Mouse (Mus musculus): ENCODE data around the gene Ptov1. TPM values are rescaled to one million over a fixed set of nuclear protein-coding genes. Genes with fewer than 3 reads are reported as not detected.

The Ptov1 gene
- total RNA-seq, 2 experiments from 2014 or later, result 8.1 to 12.1 TPM

DNA sequence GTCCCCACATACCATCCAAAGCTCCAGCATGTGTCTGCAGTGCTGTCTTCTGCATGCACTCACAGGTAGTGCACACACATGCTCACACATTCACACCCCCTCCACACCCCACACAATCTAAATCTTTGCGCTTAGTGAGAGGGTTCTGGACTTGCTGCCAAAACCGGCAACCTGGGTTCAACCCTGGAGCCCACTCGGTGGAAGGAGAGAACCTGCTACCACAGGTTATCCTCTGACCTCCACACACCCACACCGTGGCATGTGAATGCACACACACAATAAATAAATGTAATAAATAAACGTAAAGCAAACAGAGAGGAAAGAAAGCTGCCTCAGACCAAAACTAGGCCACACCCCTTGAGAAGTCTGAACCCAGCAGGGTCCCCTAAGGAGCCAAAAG lies 21.8 kb downstream of the Ptov1 start:
- no peak for ATAC-seq (replicated peaks; ENCODE audit: low FRiP score, poor library complexity, severe bottlenecking)

DNA sequence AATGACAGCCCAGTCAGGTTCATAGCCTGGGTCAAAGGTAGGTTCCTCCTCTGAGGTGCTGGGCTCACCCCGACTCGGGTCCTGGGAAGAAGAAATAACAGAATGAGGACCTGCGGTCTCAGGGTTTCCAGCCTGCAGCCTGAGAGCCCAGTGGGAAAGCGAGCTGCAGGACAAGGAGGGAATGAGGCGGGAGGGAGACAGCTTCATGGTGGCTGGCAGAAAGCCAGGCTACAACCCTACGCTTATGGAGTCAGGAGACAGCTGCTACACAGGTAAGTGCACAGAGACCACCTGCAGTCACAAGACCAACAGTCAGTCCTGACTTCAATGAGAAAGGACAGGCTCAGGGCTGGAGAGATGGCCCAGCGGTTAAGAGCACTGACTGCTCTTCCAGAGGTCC lies 22.8 kb downstream of the Ptov1 start:
- no peak for ATAC-seq (replicated peaks; ENCODE audit: low FRiP score, poor library complexity, severe bottlenecking)

DNA sequence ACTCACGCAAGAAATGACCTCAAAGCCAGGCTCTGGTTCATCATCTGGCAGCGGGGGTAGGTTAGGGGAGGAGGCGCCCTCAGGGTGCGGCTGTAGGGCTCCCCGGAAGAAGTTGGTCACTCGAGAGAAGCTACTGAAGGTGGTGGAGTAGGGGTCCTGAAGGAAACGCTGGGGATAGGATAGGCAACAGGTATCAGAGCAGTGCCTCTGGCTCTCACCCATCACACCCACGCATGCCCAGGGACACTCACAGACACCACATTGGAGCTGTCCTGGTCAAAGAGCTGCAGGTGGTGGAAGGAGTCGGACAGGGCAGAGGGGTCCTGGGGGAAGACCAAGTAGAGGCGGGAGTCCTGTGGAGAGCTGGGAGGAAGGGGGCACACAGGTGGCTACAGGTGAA lies 24.6 kb downstream of the Ptov1 start:
- no peak for ATAC-seq (replicated peaks; ENCODE audit: low FRiP score, poor library complexity, severe bottlenecking)

DNA sequence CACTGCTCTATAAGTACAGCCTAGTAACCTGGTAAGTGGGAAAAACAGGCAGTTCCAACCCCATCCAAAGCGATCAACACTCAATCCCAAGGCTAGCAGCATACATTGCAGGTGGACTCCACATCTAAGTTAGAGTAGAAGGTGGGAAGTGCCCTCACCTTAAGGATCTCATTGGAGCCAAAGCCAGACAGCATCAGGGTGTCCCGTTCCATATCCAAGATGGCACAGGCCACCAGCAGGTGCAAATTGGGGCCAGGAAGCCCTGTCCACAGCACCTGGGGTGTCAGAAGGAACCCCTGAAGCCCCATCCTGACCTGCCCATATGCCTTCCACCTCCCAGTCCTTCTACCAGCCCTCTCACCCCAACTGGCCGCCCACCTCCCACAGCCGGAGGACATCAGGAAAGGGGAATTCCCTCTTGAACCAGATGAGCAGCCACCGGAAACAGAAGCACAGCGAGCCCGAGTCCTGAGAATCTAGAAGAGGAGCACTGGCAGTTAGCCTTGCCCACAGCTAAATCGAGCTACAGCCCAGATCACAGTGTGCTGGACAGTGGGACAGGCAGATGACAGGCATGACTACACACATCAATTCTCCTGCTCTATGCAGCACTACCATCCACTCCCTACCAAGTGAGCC lies 27.6 kb downstream of the Ptov1 start:
- no peak for ATAC-seq (replicated peaks; ENCODE audit: low FRiP score, poor library complexity, severe bottlenecking)

DNA sequence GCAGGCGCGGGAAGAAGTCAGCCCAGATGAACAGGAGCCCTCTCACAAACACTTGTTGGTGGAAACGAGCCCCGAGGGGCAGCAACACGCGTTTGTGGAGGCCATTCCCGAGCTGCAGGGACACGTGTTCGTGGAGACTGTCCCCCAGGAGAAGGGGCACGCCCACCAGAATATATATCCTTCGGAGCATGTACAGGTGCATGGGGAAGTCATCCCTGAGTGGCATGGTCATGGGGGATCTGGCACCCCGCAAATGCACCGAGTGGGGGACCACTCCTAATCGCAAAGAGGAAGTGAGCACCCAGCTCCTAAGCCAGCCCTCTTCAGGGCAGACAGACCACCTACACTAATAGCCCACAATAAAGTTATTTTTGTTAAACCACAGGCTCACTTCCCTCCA lies 29.2 kb downstream of the Ptov1 start:
- no peak for ATAC-seq (replicated peaks; ENCODE audit: low FRiP score, poor library complexity, severe bottlenecking)

DNA sequence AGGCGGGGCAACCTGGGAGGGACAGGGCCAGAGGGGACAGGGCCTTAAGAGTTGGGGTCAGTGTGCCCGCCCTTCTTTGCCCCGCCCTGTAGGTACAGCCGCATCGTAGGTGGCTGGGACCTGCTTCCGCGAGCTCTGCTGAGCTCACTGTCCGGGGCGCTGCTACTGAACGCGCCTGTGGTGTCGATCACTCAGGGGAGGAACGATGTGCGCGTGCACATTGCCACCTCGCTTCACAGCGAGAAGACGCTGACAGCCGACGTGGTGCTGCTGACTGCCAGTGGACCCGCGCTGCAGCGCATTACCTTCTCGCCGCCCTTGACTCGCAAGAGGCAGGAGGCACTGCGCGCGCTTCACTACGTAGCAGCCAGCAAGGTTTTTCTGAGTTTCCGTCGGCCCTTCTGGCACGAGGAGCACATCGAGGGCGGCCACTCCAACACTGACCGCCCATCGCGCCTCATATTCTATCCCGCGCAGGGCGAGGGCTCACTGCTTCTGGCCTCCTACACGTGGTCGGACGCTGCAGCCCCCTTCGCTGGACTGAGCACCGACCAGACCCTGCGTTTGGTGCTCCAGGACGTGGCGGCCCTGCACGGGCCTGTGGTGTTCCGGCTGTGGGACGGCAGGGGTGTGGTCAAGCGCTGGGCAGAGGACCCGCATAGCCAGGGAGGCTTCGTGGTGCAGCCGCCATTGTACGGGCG lies 29.9 kb downstream of the Ptov1 start:
- ATAC-seq (replicated peaks; ENCODE audit: low FRiP score, poor library complexity, severe bottlenecking), result no peak

DNA sequence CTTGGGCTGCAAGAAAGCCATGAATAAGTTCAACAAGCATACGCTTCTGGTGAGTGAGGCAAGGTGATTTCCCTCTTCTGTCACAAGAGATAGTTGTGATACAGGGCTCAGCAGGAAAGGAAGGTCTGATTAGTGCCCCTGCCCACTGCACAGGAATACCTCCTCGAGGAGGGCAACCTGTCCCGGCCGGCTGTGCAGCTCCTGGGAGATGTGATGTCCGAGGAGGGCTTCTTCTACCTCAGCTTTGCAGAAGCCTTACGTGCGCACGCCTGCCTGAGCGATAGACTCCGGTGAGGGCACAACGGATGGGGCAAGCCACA lies 30.5 kb downstream of the Ptov1 start:
- no peak for ATAC-seq (replicated peaks; ENCODE audit: low FRiP score, poor library complexity, severe bottlenecking)

DNA sequence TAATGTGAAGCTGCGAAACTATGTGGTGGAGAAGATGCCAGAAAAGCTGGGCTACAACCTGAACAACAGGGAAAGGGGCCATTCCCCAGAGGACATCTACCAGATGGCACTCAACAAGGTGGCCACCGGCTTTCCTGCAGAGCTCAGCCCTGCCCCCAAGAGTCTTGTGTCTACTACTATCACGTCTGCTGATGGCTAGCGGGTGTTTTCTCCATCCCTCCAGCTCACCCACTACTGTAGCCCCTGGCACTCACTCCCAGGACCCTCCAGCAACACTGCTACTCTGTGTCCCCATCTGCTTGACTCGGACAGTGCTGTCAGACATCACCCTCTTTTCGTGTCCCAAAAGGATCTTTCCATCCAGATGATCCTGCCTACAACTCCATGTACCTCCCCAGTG lies 31.5 kb downstream of the Ptov1 start:
- no peak for ATAC-seq (replicated peaks; ENCODE audit: low FRiP score, poor library complexity, severe bottlenecking)

DNA sequence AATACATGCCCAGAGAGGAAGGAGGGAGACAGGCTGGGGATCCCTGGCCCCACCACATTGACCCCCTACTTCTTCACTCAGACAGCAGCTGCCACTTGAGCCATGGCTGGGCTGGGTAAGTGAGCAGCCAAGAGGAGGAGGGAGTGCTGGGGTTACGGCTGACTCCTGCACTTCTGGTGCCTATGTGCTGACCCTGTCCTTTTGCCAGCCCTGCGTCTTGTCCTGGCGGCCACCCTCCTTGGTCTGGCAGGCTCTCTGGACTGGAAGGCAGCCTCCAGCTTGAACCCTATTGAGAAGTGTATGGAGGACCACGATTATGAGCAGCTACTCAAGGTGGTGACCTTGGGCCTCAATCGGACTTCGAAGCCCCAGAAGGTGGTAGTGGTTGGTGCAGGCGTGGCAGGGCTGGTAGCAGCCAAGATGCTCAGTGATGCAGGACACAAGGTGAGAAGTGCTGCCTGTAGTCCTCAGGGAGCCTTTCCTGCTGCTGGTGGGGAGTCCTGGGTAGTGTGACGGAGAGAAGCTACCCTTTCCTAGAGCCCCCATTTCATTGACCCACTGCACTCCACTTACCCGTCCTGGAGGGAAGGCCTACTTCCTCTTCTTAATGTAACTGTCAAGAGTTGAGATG lies 33.0 kb downstream of the Ptov1 start:
- ATAC-seq (replicated peaks; ENCODE audit: low FRiP score, poor library complexity, severe bottlenecking), result no peak

DNA sequence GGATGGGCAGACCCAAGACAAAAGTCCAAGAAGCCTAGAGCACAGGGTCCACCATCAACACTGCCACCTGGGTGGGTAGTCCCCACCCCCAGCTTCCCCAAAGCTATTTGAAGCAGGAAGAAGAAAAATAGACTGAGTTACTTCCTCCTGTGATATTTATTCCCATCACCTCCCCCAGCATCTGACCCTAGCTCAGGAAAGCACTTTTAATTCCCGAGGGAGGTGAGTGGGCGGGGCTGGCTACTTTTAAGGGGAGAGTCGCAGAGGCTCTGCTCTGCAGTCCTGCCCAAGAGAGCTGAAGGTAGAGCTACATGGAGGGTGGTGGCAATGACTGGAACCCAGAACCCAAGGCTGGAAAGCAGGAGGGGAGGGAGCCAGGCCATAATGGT lies 33.6 kb downstream of the Ptov1 start:
- no peak for ATAC-seq (replicated peaks; ENCODE audit: low FRiP score, poor library complexity, severe bottlenecking)

DNA sequence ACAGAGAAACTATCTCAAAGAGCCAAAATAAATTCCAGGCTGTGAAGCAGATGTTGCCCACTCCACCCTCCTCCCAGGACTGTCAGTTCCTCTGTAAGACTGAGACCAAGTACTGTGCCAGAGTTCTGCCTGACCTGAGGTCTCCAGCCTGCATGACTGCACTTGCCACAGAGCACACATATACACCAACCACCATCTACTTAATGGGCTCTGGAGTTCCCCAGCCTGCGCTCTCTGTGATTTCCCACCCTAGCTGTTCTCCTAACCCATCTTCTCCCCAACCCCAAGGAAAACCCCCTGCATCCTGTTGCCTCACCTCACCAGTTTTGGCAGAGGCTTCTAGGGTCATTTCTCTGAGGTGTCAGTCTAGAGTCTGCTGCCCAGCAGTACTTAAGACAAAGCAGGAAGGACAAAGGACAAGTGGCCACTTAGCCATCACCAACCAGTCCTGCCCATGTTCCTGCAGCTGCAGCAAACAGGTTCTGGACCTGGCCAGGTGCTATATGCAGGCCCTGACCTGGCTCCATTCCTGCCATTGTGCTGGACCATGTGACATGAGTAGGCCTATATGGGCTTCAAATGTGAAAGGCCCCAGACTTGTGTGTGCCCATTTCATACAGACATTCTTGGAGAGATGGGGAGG lies 34.1 kb downstream of the Ptov1 start:
- no peak for ATAC-seq (replicated peaks; ENCODE audit: low FRiP score, poor library complexity, severe bottlenecking)

DNA sequence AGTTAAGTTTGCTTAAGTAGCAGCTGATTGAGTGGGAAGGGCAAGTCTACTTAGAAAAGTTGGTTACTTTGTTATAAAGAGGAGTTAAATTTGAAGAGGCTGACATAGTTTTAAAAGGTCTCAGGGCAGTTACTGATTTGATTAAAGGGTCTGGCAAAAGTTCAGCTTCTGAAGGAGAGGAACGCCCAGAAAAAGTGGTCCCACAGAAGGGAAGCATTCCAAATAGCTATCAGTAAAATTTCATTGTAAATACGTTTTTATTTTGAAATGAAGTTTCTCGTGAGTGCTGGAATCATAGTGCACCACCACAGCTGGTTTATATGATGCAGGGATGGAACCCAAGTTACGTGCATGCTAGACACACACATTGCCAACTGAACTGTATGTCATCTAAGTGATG lies 36.8 kb downstream of the Ptov1 start:
- no peak for ATAC-seq (replicated peaks; ENCODE audit: low FRiP score, poor library complexity, severe bottlenecking)

DNA sequence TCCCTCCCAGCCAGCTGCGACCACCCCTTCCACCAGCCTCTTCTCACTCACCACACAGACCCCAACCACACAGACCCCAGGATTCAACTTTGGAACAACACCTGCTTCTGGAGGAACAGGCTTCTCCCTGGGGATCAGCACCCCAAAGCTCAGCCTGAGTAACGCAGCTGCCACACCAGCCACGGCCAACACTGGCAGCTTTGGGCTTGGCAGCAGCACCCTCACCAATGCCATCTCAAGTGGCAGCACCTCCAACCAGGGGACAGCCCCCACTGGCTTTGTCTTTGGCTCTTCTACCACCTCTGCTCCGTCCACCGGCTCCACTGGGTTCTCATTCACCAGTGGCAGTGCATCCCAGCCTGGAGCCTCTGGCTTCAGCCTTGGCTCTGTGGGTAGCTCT lies 40.9 kb downstream of the Ptov1 start:
- ATAC-seq (replicated peaks; ENCODE audit: low FRiP score, poor library complexity, severe bottlenecking), result no peak

DNA sequence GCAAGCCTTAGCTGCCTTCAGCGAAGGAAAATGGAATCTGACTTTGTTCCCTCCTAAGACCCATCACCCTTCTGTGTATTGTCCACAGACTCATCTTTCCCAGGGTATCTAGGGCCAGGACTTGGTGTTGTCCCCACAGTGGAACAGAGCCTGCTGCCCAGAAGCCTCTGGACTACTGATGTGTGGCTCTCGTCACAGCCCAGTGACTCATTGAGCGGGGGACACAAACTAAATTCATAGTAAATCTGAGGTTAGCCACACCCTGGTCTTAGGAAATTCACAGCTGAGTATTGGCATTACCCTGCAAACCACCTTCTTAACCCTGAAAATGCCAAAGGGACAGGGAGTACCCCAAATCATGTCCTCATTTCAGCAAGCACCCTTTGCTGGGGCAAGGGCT lies 42.8 kb downstream of the Ptov1 start:
- no peak for ATAC-seq (replicated peaks; ENCODE audit: low FRiP score, poor library complexity, severe bottlenecking)

DNA sequence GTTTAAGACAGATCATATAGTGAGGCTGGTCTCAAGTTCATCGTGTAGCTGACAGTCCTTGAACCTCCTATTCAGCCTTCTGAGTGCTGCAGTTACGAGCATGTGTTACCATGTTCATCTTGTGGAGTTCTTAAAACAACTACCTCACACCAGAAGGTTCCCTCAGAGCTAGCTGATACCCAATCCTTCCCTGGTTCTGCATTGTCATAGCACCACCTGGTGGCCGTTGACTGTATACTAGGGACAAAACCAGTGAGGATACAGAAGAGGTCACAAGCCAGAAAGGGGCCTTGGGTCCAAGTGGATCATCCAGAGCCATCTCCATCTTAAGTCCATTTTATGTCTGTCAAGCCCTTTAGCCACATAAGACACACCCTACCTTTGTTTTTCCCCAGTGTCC lies 44.7 kb downstream of the Ptov1 start:
- ATAC-seq (replicated peaks; ENCODE audit: low FRiP score, poor library complexity, severe bottlenecking), result peak; percentile 82

DNA sequence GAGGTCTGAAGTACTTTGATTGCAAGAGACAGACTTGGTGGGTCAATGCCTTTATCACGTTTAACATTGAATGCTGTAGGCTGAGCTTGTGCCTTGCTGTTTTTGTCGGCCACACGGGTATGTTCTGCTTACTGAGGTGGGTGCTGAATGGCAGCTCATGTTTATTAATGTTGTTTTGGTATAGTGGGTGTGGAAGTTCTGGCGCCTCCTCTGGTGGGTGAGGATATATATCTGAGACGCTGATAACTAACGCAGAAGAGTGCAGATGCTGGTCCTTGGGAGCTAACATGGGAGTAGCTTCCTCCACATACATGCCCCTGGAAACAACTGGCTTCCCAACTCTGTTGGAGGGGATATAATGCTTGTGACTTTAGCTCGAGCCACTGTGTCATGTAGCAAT lies 46.2 kb downstream of the Ptov1 start:
- no peak for ATAC-seq (replicated peaks; ENCODE audit: low FRiP score, poor library complexity, severe bottlenecking)

DNA sequence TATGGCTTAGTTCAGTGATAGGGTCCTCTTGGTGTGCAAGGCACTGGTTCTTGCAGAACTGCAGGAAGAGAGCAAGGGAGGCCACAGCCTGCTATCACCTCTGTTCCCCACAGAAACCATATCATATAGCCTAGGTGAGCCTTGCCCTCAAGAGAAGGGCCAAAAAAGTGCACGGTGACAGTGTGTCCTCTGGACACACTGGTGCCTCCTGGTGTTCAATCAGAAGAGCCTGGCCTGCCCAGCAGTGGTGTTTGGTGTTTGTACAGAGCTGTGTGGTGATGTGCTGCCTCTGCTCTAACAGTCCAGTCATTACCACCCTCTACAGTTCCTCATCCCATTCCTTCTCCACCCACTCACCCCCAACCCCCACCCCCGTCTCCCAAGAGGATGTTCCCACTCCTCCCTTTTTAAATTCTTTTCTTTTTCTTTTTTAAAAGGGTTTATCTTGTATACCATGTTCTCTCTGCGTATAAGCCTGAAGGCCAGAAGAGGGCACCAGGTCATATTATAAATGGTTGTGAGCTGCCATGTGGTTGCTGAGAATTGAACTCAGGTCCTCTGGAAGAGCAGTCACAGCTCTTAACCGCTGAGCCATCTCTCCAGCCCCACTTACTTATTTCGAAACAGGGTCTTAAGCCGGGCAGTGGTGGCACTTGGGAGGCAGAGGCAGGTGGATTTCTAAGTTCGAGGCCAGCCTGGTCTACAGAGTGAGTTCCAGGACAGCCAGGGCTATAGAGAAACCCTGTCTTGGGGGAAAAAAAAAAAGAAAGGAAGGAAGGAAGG lies 47.7 kb downstream of the Ptov1 start:
- 0 out of 2 replicates have a peak, but pooled peaks have one; percentile 19 for ATAC-seq (replicated peaks; ENCODE audit: low FRiP score, poor library complexity, severe bottlenecking)

DNA sequence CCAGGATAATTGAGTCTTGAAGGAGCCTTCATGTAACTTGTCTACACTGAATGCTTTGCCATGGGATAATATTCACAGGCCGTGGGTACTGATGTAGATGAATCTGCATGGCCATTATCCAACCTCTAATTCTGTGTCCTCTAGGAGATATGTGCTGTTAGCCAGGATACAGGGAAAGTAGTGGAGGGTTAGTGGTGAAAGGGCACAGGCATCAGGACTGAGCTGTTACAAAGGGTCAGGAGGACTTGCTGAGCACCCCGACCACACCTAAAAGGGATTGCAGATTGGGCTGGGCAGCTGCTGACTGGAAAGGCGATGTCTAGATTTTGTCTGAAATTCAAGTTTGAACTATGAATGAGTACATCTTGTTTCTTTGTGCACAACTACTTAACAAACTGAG lies 49.1 kb downstream of the Ptov1 start:
- no peak for ATAC-seq (replicated peaks; ENCODE audit: low FRiP score, poor library complexity, severe bottlenecking)

DNA sequence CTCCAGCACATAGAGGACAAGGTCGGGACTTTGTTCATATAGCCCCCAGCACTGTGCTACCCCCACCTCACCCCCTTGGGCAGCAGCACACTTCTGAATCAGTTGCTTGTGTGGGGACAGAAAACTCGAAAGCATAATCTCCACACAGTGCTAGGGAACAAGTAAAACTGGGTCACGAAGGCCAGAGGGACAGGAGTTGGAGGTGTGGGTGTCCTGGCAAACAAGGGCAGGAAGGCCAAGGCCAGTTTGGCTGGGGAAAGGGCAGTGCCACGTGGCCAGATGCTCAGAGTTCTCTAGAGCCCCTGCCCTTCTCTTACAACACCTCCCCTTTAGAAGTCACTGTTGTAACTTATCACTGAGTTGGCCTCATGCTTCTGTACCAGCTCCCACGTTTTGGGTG lies 49.7 kb downstream of the Ptov1 start:
- no peak for ATAC-seq (replicated peaks; ENCODE audit: low FRiP score, poor library complexity, severe bottlenecking)

DNA sequence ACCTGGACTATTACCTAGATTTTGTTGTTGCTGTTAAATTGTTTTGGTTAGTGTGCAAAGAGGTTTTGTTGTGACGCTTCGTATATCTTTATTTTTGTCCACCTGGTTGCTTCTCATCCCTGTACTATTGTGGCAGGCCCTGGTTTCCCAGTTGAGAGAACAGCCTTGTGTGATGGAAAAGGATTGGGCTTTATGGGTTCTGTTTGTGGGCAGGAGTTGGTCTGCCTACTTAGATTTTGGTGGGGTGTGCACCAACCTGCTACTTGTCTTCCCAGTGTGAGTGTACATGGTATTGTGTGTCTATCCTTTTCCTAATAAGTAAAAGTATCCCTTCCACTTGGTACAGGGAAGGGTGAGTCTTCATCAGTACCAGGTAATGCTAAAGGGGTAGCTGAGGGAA lies 50.2 kb downstream of the Ptov1 start:
- no peak for ATAC-seq (replicated peaks; ENCODE audit: low FRiP score, poor library complexity, severe bottlenecking)

Data from erythroblast, adult 5-6 weeks (primary cell).